In genomic region chr4:125066490-125067370, GRCm38 (mm10) we compare ENCODE assay signal across 1 mouse cellular context.
TF ChIP-seq lines count a peak whose summit lies in the region.

TSS of gene Snip1 (plus strand) at chr4:125066672.

TF ChIP-seq in CH12.LX, 34 proteins besides CTCF, POLR2A, EP300 and RAD21 (continued from another document):
- TF ChIP-seq MAZ (IDR thresholded peaks at IDR 0.05; ENCODE audit: low read depth, low read length) (peak; percentile 96), JUN (IDR thresholded peaks at IDR 0.05; ENCODE audit: insufficient read depth, low read depth, low read length) (no peak), MAX (IDR thresholded peaks at IDR 0.05; ENCODE audit: low read length) (peak; percentile 73; the same call in 1 of the 2 replicates), POLR2AphosphoS2 (IDR thresholded peaks at IDR 0.05; ENCODE audit: low read depth, low read length) (peak; percentile 69; the same call in 1 of the 2 replicates), MAFK (IDR thresholded peaks at IDR 0.05; ENCODE audit: insufficient replicate concordance, low read length) (0 out of 2 replicates have a peak, but pooled peaks have one; percentile 16), ZKSCAN1 (IDR thresholded peaks at IDR 0.05; ENCODE audit: borderline replicate concordance, low read depth, low read length) (no peak), E2F4 (IDR thresholded peaks at IDR 0.05; ENCODE audit: insufficient replicate concordance, low read depth, low read length) (peak; percentile 51; the same call in 1 of the 2 replicates), ZNF384 (IDR thresholded peaks at IDR 0.05; ENCODE audit: low read depth, low read length) (no peak; the same call in 1 of the 2 replicates), MYC (IDR thresholded peaks at IDR 0.05; ENCODE audit: low read depth, low read length) (peak; percentile 52; the same call in 1 of the 2 replicates)
